ENCODE assay signal across 8 mouse cellular contexts in the genomic region with DNA sequence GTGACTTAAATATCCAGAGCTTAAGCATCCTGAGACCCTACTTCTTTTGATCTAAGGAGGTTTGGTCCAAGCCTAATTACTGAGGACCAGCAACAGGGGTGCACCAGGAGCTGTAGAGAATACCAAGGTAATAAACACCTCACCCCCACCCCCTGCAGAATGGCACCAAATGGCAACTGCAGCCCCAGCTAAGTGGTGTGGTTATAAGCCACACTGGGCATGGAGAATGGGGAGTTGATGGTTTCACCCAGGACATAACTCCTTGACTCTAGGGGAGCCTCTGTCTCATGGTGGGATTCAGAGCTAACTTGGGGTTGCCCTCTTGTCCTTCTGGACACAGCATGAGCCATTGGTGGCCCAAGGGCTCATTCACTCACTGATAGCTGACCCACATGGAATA. TPM values are rescaled to one million over a fixed set of nuclear protein-coding genes. Genes with fewer than 3 reads are reported as not detected.
DNase-seq lines count a peak whose midpoint lies in the region; ATAC-seq and TF ChIP-seq lines count a peak whose summit lies in the region.

No protein-coding gene starts in this region.

- no peak for TF ChIP-seq POLR2A in bone marrow macrophage, adult 2 months (IDR thresholded peaks at IDR 0.05; ENCODE audit: borderline replicate concordance, low read depth, low read length)

- H3K4me2 ChIP-seq in heart, postnatal 0 days (ENCODE audit: low read depth, low read length), result peak overlapping the region; percentile 87; the same call in 1 of the 2 replicates
- peak overlapping the region; percentile 94 for H3K4me2 ChIP-seq in liver, embryonic 15.5 days

- no peak overlapping the region for H3K27ac ChIP-seq in heart, postnatal 0 days (ENCODE audit: low read depth)
- H3K27ac ChIP-seq in bone marrow macrophage, adult 2 months (ENCODE audit: insufficient read depth, low read depth, low read length), result peak overlapping the region; percentile 86
- H3K27ac ChIP-seq in embryonic facial prominence, embryonic 10.5 days (replicated peaks), result no peak overlapping the region
- H3K27ac ChIP-seq in liver, embryonic 15.5 days (replicated peaks), result no peak overlapping the region

- 0 out of 2 replicates have a peak, but pooled peaks cover 5% of the 10 kb centered on the region for H3K27me3 ChIP-seq in heart, postnatal 0 days (ENCODE audit: control insufficient read depth, insufficient read depth, low read length)
- peaks cover 55% of the 10 kb centered on the region for H3K27me3 ChIP-seq in embryonic facial prominence, embryonic 10.5 days (replicated peaks; ENCODE audit: low read depth, poor library complexity, severe bottlenecking)
- H3K27me3 ChIP-seq in liver, embryonic 15.5 days, result peaks cover 30% of the 10 kb centered on the region

- no peaks in the 10 kb centered on the region for H3K9me3 ChIP-seq in heart, postnatal 0 days (replicated peaks; ENCODE audit: control insufficient read depth, low read length)
- no peaks in the 10 kb centered on the region for H3K9me3 ChIP-seq in embryonic facial prominence, embryonic 10.5 days
- H3K9me3 ChIP-seq in liver, embryonic 15.5 days (replicated peaks), result no peaks in the 10 kb centered on the region

- H3K36me3 ChIP-seq in heart, postnatal 0 days (replicated peaks; ENCODE audit: control insufficient read depth, insufficient read depth, low read length), result peaks cover 35% of the 10 kb centered on the region
- no peaks in the 10 kb centered on the region for H3K36me3 ChIP-seq in embryonic facial prominence, embryonic 10.5 days (replicated peaks)
- H3K36me3 ChIP-seq in liver, embryonic 15.5 days (replicated peaks), result no peaks in the 10 kb centered on the region

- no peak for DNase-seq in heart, postnatal 0 days (ENCODE audit: low spot score)
- DNase-seq in heart, postnatal 10 days, result no peak
- no peak for DNase-seq in embryonic facial prominence, embryonic 10.5 days (ENCODE audit: low spot score)
- DNase-seq in ovary, postnatal 36 days (ENCODE audit: low spot score), result no peak
- DNase-seq in adipocyte (ENCODE audit: low spot score), result no peak
- no peak for DNase-seq in left cerebral cortex, postnatal 25 days (ENCODE audit: low spot score in 2 of 2)

- no peak for TF ChIP-seq CTCF in heart, postnatal 0 days (IDR thresholded peaks at IDR 0.05; ENCODE audit: low read depth)
- no peak for TF ChIP-seq CTCF in bone marrow macrophage, adult 2 months (IDR thresholded peaks at IDR 0.05; ENCODE audit: low read depth, low read length)

- intact Hi-C loops in heart, postnatal 10 days (cut with DNase I), result loop anchor here (5.0 kb wide), 2 partner anchors 72 to 172 kb away; no protein-coding TSS in a partner anchor
- intact Hi-C loops in left cerebral cortex, postnatal 25 days (cut with DNase I), result loop anchor here (5.0 kb wide), 1 partner anchor 97 kb away; no protein-coding TSS in a partner anchor

- H3K4me1 ChIP-seq in heart, postnatal 0 days (ENCODE audit: control insufficient read depth, insufficient read depth), result peaks cover 13% of the 10 kb centered on the region; the same call in 1 of the 2 replicates
- peaks cover 10% of the 10 kb centered on the region for H3K4me1 ChIP-seq in bone marrow macrophage, adult 2 months (ENCODE audit: control insufficient read depth, insufficient read depth, low read length)
- peaks cover 26% of the 10 kb centered on the region for H3K4me1 ChIP-seq in embryonic facial prominence, embryonic 10.5 days
- peaks cover 23% of the 10 kb centered on the region for H3K4me1 ChIP-seq in liver, embryonic 15.5 days (replicated peaks)

- no peak overlapping the region for H3K4me3 ChIP-seq in heart, postnatal 0 days (ENCODE audit: low read depth, low read length)
- H3K4me3 ChIP-seq in bone marrow macrophage, adult 2 months (ENCODE audit: insufficient read depth, low read length), result no peak overlapping the region
- peak overlapping the region; percentile 73; the same call in 1 of the 2 replicates for H3K4me3 ChIP-seq in embryonic facial prominence, embryonic 10.5 days
- no peak overlapping the region for H3K4me3 ChIP-seq in liver, embryonic 15.5 days (replicated peaks)

- no peak for ATAC-seq in heart, postnatal 0 days (ENCODE audit: insufficient read depth, low read depth)
- no peak for ATAC-seq in liver, embryonic 15.5 days (ENCODE audit: insufficient read depth)

- no peak for TF ChIP-seq EP300 in heart, postnatal 0 days (IDR thresholded peaks at IDR 0.05; ENCODE audit: low read depth)

- no peak overlapping the region for H3K9ac ChIP-seq in heart, postnatal 0 days (replicated peaks; ENCODE audit: low read depth, low read length)
- no peak overlapping the region for H3K9ac ChIP-seq in liver, embryonic 15.5 days

RNA-seq across cellular contexts. Expression of gene Sfxn5, which starts 1.0 kb away (rescaled TPM):
- total RNA-seq in heart, postnatal 0 days (2014; rRNA removed; ENCODE audit: low replicate concordance), result 4.8 and 9.5 TPM in 2 replicates
- 2.2 and 2.7 TPM in 2 replicates for polyA plus RNA-seq in heart, postnatal 0 days (2015; fragmentation: Nextera tagmentation; extraction: Ambion mirVana)
- total RNA-seq in heart, postnatal 10 days (2021), result 1 to 10 TPM; 3.1 to 6.0 TPM
- polyA plus RNA-seq in bone marrow macrophage, adult 2 months (2012; ENCODE audit: insufficient read depth, insufficient read length, missing spikeins), result 14.2 and 15.2 TPM in 2 replicates
- 8.5 and 8.6 TPM in 2 replicates for polyA plus RNA-seq in embryonic facial prominence, embryonic 10.5 days (2016; fragmentation: Nextera tagmentation; extraction: Ambion mirVana)
- polyA plus RNA-seq in liver, embryonic 15.5 days (2015; fragmentation: Nextera tagmentation; extraction: Ambion mirVana), result 1.6 and 1.9 TPM in 2 replicates
- total RNA-seq in left cerebral cortex, postnatal 25 days (2021), result 100 to 1,000 TPM; 165 TPM

RNA-seq across cellular contexts. Expression of gene Rab11fip5, which starts 40.2 kb away (rescaled TPM):
- total RNA-seq in heart, postnatal 0 days (2014; rRNA removed; ENCODE audit: low replicate concordance), result 86.7 and 91.3 TPM in 2 replicates
- polyA plus RNA-seq in heart, postnatal 0 days (2015; fragmentation: Nextera tagmentation; extraction: Ambion mirVana), result 35.3 and 38.2 TPM in 2 replicates
- total RNA-seq in heart, postnatal 10 days (2021), result 10 to 100 TPM; 65.4 to 73.1 TPM
- polyA plus RNA-seq in bone marrow macrophage, adult 2 months (2012; ENCODE audit: insufficient read depth, insufficient read length, missing spikeins), result 145 and 160 TPM in 2 replicates
- 2.3 and 3.6 TPM in 2 replicates for polyA plus RNA-seq in embryonic facial prominence, embryonic 10.5 days (2016; fragmentation: Nextera tagmentation; extraction: Ambion mirVana)
- 0.86 and 1.3 TPM in 2 replicates for polyA plus RNA-seq in liver, embryonic 15.5 days (2015; fragmentation: Nextera tagmentation; extraction: Ambion mirVana)
- total RNA-seq in left cerebral cortex, postnatal 25 days (2021), result 10 to 100 TPM; 65.7 to 66.8 TPM
